Mouse (Mus musculus): Measurements from ENCODE around the gene Camk1d. TPM values are rescaled to one million over a fixed set of nuclear protein-coding genes. Genes with fewer than 3 reads are reported as not detected.
"Not testable (repeated sequence)": the region's sequence is repeated elsewhere in the genome, so short reads cannot be mapped to it uniquely, and the experiment has no call there.

The Camk1d gene
- total RNA-seq, 2 experiments from 2014 or later: 1.5 to 2.5 TPM

GRCm38 (mm10) chr2:5572314-5573006, 141.9 kb downstream of the Camk1d start:
- no peak for DNase-seq

DNA sequence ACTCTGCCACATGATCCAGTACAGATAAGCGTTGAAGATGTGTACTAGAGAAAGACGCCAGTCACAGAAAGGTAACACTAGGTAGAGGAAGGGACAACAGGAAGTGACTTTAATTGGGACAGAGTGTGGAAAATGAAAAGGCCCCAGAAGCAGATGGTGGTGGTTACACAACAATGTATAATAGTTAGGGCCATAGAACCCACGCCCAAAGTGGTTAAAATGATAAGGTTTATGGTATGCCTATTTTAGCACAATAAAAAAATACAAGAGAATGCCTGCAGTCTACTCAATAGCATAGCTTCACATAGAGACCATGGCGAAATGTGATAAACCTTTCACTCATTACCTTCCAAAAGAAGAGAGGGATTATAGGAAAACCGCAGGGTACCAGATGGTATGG, 147.7 kb downstream of the Camk1d start:
- DNase-seq: no peak

DNA sequence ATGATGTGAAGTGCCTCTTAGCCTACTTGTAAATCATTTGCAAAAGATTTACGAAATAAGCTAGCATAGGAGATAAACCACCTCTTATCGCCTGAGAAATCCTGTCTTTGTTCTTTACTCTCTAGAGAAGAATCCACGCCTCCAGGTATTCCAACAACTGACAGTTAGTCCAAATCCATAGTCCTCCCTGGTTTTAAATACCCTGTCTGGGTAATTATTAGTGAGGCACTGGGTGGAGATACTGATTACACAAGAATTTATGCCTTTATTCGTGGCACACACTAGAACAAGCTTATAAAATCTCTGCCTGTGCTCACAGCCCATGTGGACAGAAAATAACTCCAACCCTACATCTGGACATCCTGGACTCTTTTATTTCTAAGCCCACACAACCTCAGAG, 150.6 kb downstream of the Camk1d start:
- no peak for DNase-seq

- no peak for DNase-seq
Measured at GRCm38 (mm10) chr2:5561446-5561845, 152.9 kb downstream of the Camk1d start.

DNA sequence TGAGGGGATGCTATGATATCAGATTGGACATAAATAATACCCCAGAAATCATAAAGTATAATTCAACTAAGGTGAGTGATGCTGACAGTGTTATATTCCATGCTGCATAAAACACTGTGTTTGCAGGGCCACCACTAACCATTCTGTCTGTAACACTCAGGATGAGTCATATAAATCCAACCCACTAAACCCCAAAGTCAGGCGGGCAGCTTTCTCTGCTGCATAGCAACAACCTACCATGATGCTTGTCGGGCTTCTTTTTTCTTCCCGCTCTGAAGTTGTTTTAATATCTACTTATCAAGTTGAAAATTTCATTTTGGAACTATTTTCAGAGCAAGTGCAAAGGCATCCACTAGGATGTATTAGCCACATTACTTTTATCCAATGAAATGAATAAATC, 161.1 kb downstream of the Camk1d start:
- no peak for DNase-seq

GRCm38 (mm10) chr2:5551758-5552255, 162.5 kb downstream of the Camk1d start:
- DNase-seq: no peak

DNA sequence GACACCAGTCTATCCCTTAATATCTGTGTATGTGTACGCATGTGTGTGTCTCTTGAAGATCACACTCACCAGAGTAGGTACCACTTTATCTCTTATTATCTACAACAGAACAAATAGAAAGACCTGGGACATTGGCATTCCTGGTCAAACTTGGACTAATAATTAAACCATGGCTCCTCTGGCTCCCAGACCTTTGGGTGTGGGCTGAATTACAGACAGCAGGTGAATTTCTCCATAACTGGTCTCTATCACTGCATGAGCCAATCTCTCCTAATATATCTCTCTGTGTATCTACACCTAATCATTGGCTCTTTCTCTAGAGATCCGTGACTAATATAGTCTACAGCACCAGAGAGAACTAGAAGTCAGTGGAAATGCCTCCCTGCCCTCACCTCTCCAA, 165.0 kb downstream of the Camk1d start:
- DNase-seq: no peak

DNA sequence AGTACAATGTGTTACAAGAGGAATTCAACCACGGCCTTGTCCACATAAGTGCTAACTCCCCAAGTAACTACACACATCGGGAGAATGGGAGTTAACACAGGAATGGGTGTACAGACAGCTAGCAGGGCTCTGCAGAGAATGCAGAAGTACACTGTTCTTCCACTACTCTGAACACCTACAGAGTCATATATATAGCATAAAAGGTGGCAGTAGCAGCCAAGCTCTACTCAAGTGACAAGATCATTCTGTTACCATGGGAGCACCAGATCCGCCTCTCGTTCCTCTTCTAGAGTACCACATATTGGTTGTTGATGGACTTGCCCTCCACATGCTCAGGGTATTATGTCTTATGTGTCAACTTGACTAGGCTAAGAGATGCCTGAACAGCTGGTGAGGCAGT, 165.4 kb downstream of the Camk1d start:
- no peak for DNase-seq

DNA sequence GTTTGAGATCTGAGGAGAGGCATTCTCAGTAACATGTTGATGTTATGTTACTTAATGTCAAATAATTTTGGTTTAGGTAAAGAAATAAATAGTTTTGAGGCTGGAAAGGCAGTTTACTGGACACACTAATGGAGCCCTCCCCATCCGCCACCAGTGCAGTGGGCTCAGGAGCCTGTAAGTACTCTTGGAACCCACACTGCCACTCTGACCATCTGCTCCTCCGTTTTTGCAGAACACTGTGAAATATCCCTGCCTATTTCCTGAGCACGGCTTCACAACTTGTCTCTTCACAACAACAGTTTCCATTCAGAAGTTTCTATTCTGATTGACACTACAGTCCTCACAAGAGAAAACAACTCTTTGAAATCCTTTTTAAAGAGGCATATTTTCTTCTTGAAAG, 173.4 kb downstream of the Camk1d start:
- DNase-seq: no peak

GRCm38 (mm10) chr2:5539894-5540293, 174.4 kb downstream of the Camk1d start:
- DNase-seq: not testable (repeated sequence)

DNA sequence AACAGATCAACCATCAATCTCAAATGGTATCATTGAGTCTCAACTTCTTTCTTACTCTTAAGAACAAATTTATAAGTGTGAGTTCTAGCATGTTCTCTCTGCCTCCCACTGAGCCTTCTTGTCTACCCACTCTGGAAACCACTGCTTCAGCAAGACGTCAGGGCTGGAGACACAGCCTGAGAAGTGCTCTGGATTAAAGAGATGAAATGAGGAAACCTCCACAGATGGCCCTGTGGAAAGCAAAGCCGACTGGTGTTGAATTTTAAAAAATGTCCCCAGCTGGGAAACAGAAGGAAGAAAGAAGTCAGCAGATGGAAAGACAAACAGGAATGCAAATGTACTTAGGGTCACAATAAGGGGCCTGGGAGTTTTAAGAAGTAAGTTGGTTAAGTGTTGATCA, 180.4 kb downstream of the Camk1d start:
- no peak for DNase-seq

DNA sequence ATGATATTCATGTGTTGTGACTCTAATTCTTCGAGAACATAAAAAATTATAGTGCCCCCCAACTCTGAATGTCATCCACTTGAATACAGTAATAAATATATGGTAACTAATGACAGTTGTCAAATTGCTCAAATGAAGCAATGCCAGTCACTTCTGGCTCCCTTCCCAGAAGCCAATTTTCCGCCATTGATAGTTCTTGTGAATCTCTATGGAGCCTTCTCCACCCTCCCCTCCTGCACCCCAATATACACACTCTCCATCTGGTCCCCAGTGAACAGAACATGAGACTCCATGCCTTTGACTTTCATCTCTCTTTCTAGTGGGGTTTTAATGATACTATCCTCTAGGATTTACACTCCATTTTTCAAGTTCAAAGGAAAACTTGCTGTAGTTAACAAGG, 184.3 kb downstream of the Camk1d start:
- DNase-seq: no peak

DNA sequence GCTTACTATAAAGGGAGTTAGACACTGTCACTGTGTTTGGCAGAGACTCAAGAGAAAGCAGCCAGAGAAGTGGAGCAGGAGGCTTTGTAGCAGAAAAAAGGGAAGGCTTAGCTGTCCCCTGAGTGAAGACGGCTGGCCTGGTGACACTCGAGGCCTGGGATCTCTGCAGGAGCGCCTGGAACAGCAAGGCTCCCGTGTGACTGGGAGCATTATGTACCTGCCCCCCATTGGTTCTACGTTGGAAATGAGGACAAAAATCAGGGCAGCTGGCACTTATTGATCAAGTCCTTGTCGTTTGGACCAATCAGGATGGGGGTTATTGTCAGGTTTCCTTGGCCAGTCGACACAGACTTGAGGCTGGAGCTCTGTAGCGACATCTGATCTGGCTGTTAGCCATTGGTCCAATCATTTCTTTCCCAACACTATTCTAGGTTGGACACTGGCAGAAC, 195.1 kb downstream of the Camk1d start:
- no peak for DNase-seq

- no peak for DNase-seq
Measured at GRCm38 (mm10) chr2:5515106-5515505, 199.2 kb downstream of the Camk1d start.

DNA sequence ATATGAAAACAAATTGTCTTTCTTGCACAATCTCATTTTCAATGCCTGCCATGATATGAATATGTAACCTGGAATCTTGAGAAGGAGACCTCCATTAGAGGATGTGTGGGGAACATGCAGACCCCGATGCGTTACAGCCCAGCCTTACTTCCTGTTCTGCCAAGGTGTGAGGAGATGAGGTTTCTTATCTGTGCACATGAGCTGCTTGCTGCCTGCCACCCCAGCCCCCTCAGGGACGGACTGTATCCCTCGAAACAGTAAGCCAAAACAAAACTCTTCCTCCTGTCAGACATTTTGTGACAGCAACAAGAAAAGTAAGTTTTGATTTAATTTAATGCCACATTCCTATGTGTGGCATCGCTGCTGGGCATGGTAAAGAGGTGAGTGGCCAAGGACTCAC, 200.2 kb downstream of the Camk1d start:
- DNase-seq: no peak

DNA sequence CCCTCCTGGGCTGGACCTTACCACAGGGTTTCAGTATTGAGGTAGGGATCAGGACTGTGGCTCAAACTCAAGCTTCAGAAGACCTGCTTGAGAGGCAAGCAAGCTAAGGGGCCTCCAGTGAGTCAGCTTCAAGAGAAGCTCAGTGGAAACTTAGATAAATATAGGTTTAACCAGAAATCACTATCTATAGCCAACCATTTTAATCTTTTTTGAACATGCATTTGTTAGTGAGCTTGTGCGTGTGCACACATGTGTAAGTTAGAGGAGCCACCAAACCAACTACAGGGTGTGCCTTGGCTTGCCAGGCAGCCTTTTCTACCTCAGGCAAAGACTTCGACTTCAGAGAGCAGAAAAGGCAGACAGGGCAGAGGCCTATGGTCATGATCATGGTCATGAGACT, 200.7 kb downstream of the Camk1d start:
- DNase-seq: no peak

DNA sequence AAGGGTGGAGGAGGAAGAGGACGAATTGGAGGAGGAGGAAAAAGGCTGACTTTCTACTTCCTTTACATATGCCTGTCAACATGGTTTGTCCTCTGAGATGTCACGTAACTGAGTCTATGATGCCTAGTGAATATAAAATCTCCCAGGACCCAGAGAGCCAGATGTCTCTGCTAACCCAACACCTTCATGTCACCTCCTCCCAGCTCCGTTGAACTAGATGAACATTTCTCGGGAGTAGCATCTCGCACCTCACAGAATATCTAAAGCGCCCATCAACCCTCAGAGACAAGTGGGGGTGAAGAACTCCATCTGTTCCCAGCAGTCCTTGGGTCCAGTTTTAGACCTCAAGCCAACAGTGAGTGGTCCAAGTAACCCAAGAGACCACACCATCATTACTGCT, 204.3 kb downstream of the Camk1d start:
- DNase-seq: no peak

DNA sequence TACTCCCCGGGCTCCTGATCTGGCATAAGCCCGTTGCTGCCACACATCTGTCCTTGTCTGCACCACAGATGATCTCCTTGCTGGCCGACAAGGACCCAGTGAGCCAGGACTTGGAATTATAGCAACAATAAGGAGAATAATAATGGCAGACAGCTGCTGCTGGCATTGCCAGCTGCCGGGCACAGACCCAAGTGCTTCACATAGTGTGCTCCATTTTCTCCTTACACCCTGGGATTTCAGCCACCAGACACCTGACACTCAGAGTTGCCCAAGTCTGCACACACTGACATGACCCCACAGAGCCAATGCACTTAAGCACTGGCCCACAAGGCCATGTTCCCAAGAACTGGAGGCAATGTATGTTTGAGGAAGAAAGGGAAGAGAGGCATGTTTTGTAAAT, 214.7 kb downstream of the Camk1d start:
- peak; percentile 9 for DNase-seq

- DNase-seq: no peak
Measured at GRCm38 (mm10) chr2:5489916-5490315, 224.4 kb downstream of the Camk1d start.

- no peak for DNase-seq
Measured at GRCm38 (mm10) chr2:5487344-5487743, 227.0 kb downstream of the Camk1d start.

- DNase-seq: no peak
Measured at GRCm38 (mm10) chr2:5486663-5487062, 227.7 kb downstream of the Camk1d start.

DNA sequence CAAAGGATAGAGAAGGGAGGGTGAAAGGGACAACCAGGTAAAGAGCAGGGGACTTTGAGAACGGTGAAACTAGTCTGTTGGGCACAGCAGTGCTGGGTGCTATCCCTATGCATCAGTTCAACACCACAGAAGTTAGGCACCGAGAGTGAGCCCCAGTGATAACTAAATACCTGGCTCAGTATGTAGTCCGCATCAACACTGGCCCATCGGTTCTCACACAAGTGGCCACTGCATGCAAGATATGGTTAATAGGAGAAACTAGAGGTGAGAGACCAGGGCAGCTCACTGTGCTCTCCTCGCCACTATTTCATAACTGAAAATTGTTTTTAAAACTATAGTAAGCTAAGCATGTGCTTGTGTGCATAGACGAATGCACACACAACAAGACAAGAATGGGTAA, 228.5 kb downstream of the Camk1d start:
- no peak for DNase-seq

- DNase-seq: no peak
Measured at GRCm38 (mm10) chr2:5479886-5480285, 234.4 kb downstream of the Camk1d start.

DNA sequence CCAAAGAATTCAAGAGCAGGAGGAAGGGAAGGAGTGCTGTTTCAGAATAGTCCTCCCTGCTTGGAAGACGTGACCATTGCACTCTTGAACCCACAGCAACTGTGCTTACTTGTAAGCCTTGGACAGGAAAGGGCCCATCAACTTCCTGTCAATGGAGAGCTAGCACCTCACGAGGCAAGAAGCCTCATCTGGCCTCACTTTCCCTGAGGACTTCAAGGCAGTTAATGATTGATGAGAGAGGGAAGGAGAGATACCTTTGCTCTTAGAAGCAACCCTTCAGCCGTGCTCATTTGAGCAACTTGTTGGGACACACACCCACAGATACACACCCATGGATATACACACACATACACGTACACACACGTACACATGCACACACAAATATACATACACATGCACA, 235.6 kb downstream of the Camk1d start:
- no peak for DNase-seq

DNA sequence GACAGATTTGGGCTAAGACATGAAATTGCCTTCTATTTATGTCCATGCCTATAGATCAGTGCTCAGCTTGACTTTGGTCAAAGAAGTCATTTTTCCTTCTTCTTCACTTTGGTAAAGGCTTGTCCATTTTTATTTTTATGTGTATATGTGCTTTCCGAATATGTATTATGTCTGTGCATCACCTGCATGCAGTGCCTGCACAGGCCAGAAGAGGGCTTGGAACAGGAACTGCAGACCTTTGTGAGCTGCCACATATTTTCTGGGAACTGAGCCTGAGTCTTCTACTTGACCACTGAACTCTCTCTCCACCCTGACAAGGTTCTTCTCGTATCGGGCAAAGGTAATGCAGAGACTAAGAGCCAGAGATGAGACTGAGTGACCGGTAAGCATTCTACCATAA, 236.1 kb downstream of the Camk1d start:
- DNase-seq: no peak

Measured in gastrocnemius, postnatal 25 days (tissue).